Mouse (Mus musculus) heart, embryonic 15.5 days (tissue): ENCODE data around the gene Dnah3. TPM values are rescaled to one million over a fixed set of nuclear protein-coding genes. Genes with fewer than 3 reads are reported as not detected.

Experiments used
- ATAC-seq: fragments of 200-750 bp; cut with Nextera tagmentation; replicated peaks from 2 replicates; pipeline ENCODE4 v1.8.0; 2017; ENCODE audit warnings: low read depth, moderate TSS enrichment; ENCODE audit not compliant: insufficient number of reproducible peaks, insufficient read depth, low FRiP score
- H3K27ac ChIP-seq: fragments of 300-500 bp; sonication (generic); 2 replicates; pipeline ENCODE4 v1.5.1; 2015; ENCODE audit warnings: mild to moderate bottlenecking, inconsistent platforms
- H3K27me3 ChIP-seq: fragments of 300-500 bp; sonication (generic); 2 replicates; pipeline ENCODE4 v1.6.1; 2015; ENCODE audit warnings: inconsistent platforms
- H3K36me3 ChIP-seq: fragments of 300-500 bp; sonication (generic); 2 replicates; pipeline ENCODE4 v1.6.1; 2015; ENCODE audit warnings: mild to moderate bottlenecking, inconsistent platforms
- H3K4me1 ChIP-seq: fragments of 300-500 bp; sonication (generic); replicated peaks from 2 replicates; pipeline ENCODE4 v1.6.1; 2015; ENCODE audit warnings: inconsistent platforms
- H3K4me2 ChIP-seq: fragments of 300-500 bp; sonication (generic); 2 replicates; pipeline ENCODE4 v1.6.1; 2015; ENCODE audit warnings: inconsistent platforms, mild to moderate bottlenecking, moderate library complexity
- H3K4me3 ChIP-seq: fragments of 300-500 bp; sonication (generic); 2 replicates; pipeline ENCODE4 v1.5.1; 2015; ENCODE audit warnings: mild to moderate bottlenecking, inconsistent platforms
- H3K9ac ChIP-seq: fragments of 300-500 bp; sonication (generic); 2 replicates; pipeline ENCODE4 v1.6.1; 2015; ENCODE audit warnings: mild to moderate bottlenecking, inconsistent platforms
- H3K9me3 ChIP-seq: fragments of 300-500 bp; sonication (generic); replicated peaks from 2 replicates; pipeline ENCODE4 v1.6.1; 2016; ENCODE audit warnings: inconsistent platforms
- WGBS: fragments of 180-500 bp; shearing (Covaris S2); methylation state at CpG from one replicate; pipeline ENCODE4 v1.1.7; 2015; ENCODE audit warnings: mixed read lengths; 5-methylcytosine and 5-hydroxymethylcytosine counted together
- polyA plus RNA-seq: library from polyadenylated mRNA; unstranded; fragments of >200 nt; fragmentation: Nextera tagmentation; extraction: Ambion mirVana; gene quantifications from 2 replicates; pipeline ENCODE4 v1.2.1, GENCODE M21; 2015

Dnah3 gene
- polyA plus RNA-seq, 1 experiment from 2014 or later, result 0.08 TPM

GRCm38 (mm10) chr7:119976256-119976655 lies 118.8 kb downstream of the Dnah3 start:
- Histone ChIP-seq H3K4me3 (no peak overlapping the region), H3K27ac (no peak overlapping the region), H3K27me3 (no peaks in the 10 kb centered on the region), H3K9me3 (no peaks in the 10 kb centered on the region), H3K36me3 (no peaks in the 10 kb centered on the region), H3K4me1 (0 out of 2 replicates have a peak, but pooled peaks cover 7% of the 10 kb centered on the region), H3K4me2 (no peak overlapping the region), H3K9ac (no peak overlapping the region)
- no peak for ATAC-seq
- WGBS, result 61% methylated on average over 6 of the region's 6 CpGs

- Histone ChIP-seq H3K4me1 (0 out of 2 replicates have a peak, but pooled peaks cover 7% of the 10 kb centered on the region), H3K36me3 (no peaks in the 10 kb centered on the region), H3K9ac (no peak overlapping the region), H3K27me3 (no peaks in the 10 kb centered on the region), H3K9me3 (no peaks in the 10 kb centered on the region), H3K4me3 (no peak overlapping the region), H3K4me2 (no peak overlapping the region), H3K27ac (no peak overlapping the region)
- no peak for ATAC-seq
- 71% methylated on average over 5 of the region's 5 CpGs for WGBS
Measured at GRCm38 (mm10) chr7:119974214-119974613, 120.9 kb downstream of the Dnah3 start.

GRCm38 (mm10) chr7:119969320-119969719 lies 125.8 kb downstream of the Dnah3 start:
- Histone ChIP-seq H3K27ac (no peak overlapping the region), H3K9me3 (no peaks in the 10 kb centered on the region), H3K27me3 (no peaks in the 10 kb centered on the region), H3K36me3 (no peaks in the 10 kb centered on the region), H3K4me2 (no peak overlapping the region), H3K4me1 (no peaks in the 10 kb centered on the region), H3K9ac (no peak overlapping the region), H3K4me3 (no peak overlapping the region)
- WGBS, result 51% methylated on average over 2 of the region's 2 CpGs
- ATAC-seq, result no peak

GRCm38 (mm10) chr7:119965651-119966395 lies 129.3 kb downstream of the Dnah3 start:
- WGBS, result 71% methylated on average over 9 of the region's 9 CpGs
- Histone ChIP-seq H3K27ac (no peak overlapping the region), H3K9me3 (no peaks in the 10 kb centered on the region), H3K27me3 (no peaks in the 10 kb centered on the region), H3K9ac (no peak overlapping the region), H3K36me3 (no peaks in the 10 kb centered on the region), H3K4me3 (no peak overlapping the region), H3K4me1 (0 out of 2 replicates have a peak, but pooled peaks cover 4% of the 10 kb centered on the region), H3K4me2 (no peak overlapping the region)
- ATAC-seq, result no peak

- Histone ChIP-seq H3K27me3 (no peaks in the 10 kb centered on the region), H3K9ac (no peak overlapping the region), H3K4me3 (no peak overlapping the region), H3K27ac (no peak overlapping the region), H3K4me2 (no peak overlapping the region), H3K4me1 (0 out of 2 replicates have a peak, but pooled peaks cover 4% of the 10 kb centered on the region), H3K9me3 (no peaks in the 10 kb centered on the region), H3K36me3 (no peaks in the 10 kb centered on the region)
- 69% methylated on average over 4 of the region's 4 CpGs for WGBS
- ATAC-seq, result no peak
Measured at GRCm38 (mm10) chr7:119965205-119965604, 129.9 kb downstream of the Dnah3 start.

- 42% methylated on average over 2 of the region's 2 CpGs for WGBS
Measured at GRCm38 (mm10) chr7:119961107-119961506, 134.0 kb downstream of the Dnah3 start.

GRCm38 (mm10) chr7:119960546-119960945 lies 134.5 kb downstream of the Dnah3 start:
- Histone ChIP-seq H3K9ac (no peak overlapping the region), H3K36me3 (no peaks in the 10 kb centered on the region), H3K4me1 (0 out of 2 replicates have a peak, but pooled peaks cover 4% of the 10 kb centered on the region), H3K27ac (no peak overlapping the region), H3K4me2 (no peak overlapping the region), H3K9me3 (no peaks in the 10 kb centered on the region), H3K4me3 (no peak overlapping the region), H3K27me3 (no peaks in the 10 kb centered on the region)
- no peak for ATAC-seq
- 81% methylated on average over 6 of the region's 6 CpGs for WGBS

More at GRCm38 (mm10) chr7:119961107-119961506, 134.0 kb downstream of the Dnah3 start:
- Histone ChIP-seq H3K4me3 (no peak overlapping the region), H3K27me3 (no peaks in the 10 kb centered on the region), H3K9ac (no peak overlapping the region), H3K9me3 (no peaks in the 10 kb centered on the region), H3K36me3 (no peaks in the 10 kb centered on the region), H3K4me1 (0 out of 2 replicates have a peak, but pooled peaks cover 4% of the 10 kb centered on the region), H3K27ac (no peak overlapping the region), H3K4me2 (no peak overlapping the region)
- ATAC-seq, result no peak; the same call in 1 of the 2 replicates

- Histone ChIP-seq H3K9ac (no peak overlapping the region), H3K4me2 (no peak overlapping the region), H3K36me3 (no peaks in the 10 kb centered on the region), H3K4me1 (0 out of 2 replicates have a peak, but pooled peaks cover 4% of the 10 kb centered on the region), H3K27ac (no peak overlapping the region), H3K27me3 (no peaks in the 10 kb centered on the region), H3K4me3 (no peak overlapping the region), H3K9me3 (no peaks in the 10 kb centered on the region)
- 70% methylated on average over 6 of the region's 6 CpGs for WGBS
- no peak for ATAC-seq
Measured at GRCm38 (mm10) chr7:119960006-119960405, 135.1 kb downstream of the Dnah3 start.

GRCm38 (mm10) chr7:119959491-119959890 lies 135.6 kb downstream of the Dnah3 start:
- no peaks in the 10 kb centered on the region for H3K9me3 ChIP-seq
- H3K4me2 ChIP-seq, result no peak overlapping the region
- no peak for ATAC-seq
- WGBS, result 84% methylated on average over 4 of the region's 4 CpGs
- no peak overlapping the region for H3K4me3 ChIP-seq
- no peak overlapping the region for H3K9ac ChIP-seq
- H3K27ac ChIP-seq, result no peak overlapping the region
- H3K27me3 ChIP-seq, result no peaks in the 10 kb centered on the region
- no peaks in the 10 kb centered on the region for H3K36me3 ChIP-seq
- H3K4me1 ChIP-seq, result peaks cover 4% of the 10 kb centered on the region; the same call in 1 of the 2 replicates

GRCm38 (mm10) chr7:119959091-119959490 lies 136.0 kb downstream of the Dnah3 start:
- 59% methylated on average over 4 of the region's 4 CpGs for WGBS
- no peak overlapping the region for H3K4me3 ChIP-seq

GRCm38 (mm10) chr7:119957421-119957820 lies 137.7 kb downstream of the Dnah3 start:
- Histone ChIP-seq H3K27ac (no peak overlapping the region), H3K36me3 (no peaks in the 10 kb centered on the region), H3K4me3 (no peak overlapping the region), H3K9ac (no peak overlapping the region), H3K27me3 (no peaks in the 10 kb centered on the region), H3K4me2 (no peak overlapping the region), H3K9me3 (no peaks in the 10 kb centered on the region), H3K4me1 (peaks cover 4% of the 10 kb centered on the region; the same call in 1 of the 2 replicates)
- no peak for ATAC-seq

More at GRCm38 (mm10) chr7:119959091-119959490, 136.0 kb downstream of the Dnah3 start:
- H3K9me3 ChIP-seq, result no peaks in the 10 kb centered on the region
- no peaks in the 10 kb centered on the region for H3K27me3 ChIP-seq
- peaks cover 4% of the 10 kb centered on the region; the same call in 1 of the 2 replicates for H3K4me1 ChIP-seq
- no peak overlapping the region for H3K9ac ChIP-seq
- no peak overlapping the region for H3K27ac ChIP-seq
- no peak for ATAC-seq
- H3K4me2 ChIP-seq, result no peak overlapping the region
- no peaks in the 10 kb centered on the region for H3K36me3 ChIP-seq

GRCm38 (mm10) chr7:119954047-119954446 lies 141.0 kb downstream of the Dnah3 start:
- no peak overlapping the region for H3K27ac ChIP-seq
- no peak overlapping the region for H3K9ac ChIP-seq
- H3K4me2 ChIP-seq, result no peak overlapping the region
- no peaks in the 10 kb centered on the region for H3K27me3 ChIP-seq
- H3K4me1 ChIP-seq, result no peaks in the 10 kb centered on the region; the same call in 1 of the 2 replicates
- H3K4me3 ChIP-seq, result no peak overlapping the region
- no peak for ATAC-seq
- 55% methylated on average over 1 of the region's 1 CpGs for WGBS
- no peaks in the 10 kb centered on the region for H3K9me3 ChIP-seq
- no peaks in the 10 kb centered on the region for H3K36me3 ChIP-seq
